Mouse (Mus musculus): ENCODE measurements around the gene Nme1. TPM values are rescaled to one million over a fixed set of nuclear protein-coding genes. Genes with fewer than 3 reads are reported as not detected.

The Nme1 gene
- polyA plus RNA-seq (2015; fragmentation: Nextera tagmentation; extraction: Ambion mirVana): 109 and 113 TPM in 2 replicates

DNA sequence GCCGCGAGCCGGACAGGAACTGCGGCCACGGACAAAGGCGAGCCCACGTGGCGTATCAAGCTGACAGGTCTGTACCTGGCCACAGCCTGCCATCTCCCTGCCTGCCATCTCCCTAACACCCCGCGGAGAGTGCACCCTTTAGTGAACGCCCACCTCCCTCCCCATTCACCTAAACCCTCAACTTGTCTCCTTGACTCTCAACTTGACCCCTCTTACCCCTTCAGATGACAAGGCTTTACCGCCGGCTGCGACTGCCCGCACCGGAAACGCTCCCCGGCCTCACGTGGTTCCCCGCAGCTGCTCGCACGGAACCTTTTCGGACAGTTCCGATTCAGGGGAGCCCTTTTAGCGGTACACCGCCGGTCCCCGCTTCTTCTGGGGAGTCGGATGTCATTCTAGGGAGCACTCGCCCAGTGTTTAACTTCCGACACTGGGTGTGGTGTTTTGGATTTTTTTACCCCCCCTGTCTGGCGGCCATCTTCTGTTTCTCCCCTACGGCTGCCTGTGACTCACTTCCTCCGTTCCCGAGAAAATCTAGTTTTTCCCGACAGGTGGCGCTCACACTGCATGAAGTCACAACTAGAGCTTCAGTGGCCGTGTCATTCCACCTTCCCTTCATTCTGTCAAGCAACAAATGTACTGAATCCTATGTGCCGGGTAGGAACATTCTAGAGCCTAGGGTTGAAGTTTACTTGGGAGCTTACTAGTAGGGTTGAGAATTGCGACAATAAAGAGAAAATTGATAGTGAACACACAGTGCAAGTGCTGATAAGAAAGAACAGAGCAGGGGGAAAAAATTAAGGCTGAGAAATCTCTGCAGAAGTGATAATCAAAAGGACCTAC is at the start of gene Nme1, which contains the start of gene Gm20390:
Nme1 (minus strand) TSS at position 517 of the 843 bp plus-strand sequence.
Gm20390 (minus strand) TSS at position 289 of the 843 bp plus-strand sequence.
- ATAC-seq (ENCODE audit: insufficient number of reproducible peaks, low FRiP score, low TSS enrichment, low read depth): peak; percentile 93
- peak within 1 kb of the TSS; percentile 68 for H3K4me2 ChIP-seq
- peak within 1 kb of the TSS; percentile 39 for H3K9ac ChIP-seq
- WGBS: under 1% methylated on average over 40 of the region's 40 CpGs
- H3K4me1 ChIP-seq: peaks cover 10% of the 10 kb centered on the region
- peak within 1 kb of the TSS; percentile 59 for H3K27ac ChIP-seq
- no peaks in the 10 kb centered on the region for H3K9me3 ChIP-seq
- peaks cover 29% of the 10 kb centered on the region for H3K36me3 ChIP-seq
- H3K4me3 ChIP-seq: peak within 1 kb of the TSS; percentile 71
- no peaks in the 10 kb centered on the region for H3K27me3 ChIP-seq

DNA sequence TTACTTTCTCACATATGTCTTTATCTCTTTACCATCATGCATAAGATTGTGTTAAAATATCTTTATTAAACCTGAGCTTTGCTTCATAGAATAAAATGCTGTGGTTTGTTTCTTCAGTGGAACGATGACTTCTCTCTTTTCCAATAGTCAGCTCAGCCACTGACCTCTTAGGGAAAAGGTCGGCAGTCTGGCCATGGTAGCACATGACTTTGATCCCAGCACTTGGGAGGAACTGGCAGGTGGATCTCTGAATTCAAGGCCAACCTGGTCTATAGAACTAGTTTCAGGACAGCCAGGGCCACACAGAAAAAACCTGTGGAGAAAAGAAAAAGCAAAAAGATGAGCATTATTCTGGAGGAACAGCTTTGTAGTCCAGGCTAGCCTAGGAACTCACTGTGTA is 35.0 kb upstream of the Nme1 start:
- Histone ChIP-seq H3K9me3 (no peaks in the 10 kb centered on the region), H3K27ac (no peak overlapping the region), H3K4me3 (no peak overlapping the region), H3K27me3 (no peaks in the 10 kb centered on the region), H3K4me2 (no peak overlapping the region), H3K4me1 (peaks cover 2% of the 10 kb centered on the region), H3K9ac (no peak overlapping the region), H3K36me3 (no peaks in the 10 kb centered on the region)
- 90% methylated on average over 2 of the region's 2 CpGs for WGBS
- ATAC-seq (ENCODE audit: insufficient number of reproducible peaks, low FRiP score, low TSS enrichment, low read depth): no peak

DNA sequence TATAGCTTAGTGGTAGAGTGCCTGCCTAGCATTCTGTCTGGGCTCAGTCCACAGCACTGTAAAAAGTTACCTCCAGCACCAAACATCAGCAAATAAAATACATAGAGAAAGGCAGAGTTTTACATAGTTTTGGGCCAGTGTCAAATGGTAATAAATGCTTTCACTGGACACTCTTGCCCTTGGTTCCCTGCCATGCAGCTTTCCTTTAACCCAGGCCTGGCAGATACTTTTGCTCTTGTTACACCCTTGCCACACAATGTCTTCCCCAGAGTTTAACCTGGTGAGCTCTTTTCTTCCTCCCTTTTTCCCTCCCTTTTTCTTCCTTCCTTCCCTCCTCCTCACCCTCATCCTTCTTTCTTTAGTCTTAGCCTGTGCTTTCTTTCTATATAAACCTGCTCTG is 31.0 kb upstream of the Nme1 start:
- Histone ChIP-seq H3K4me2 (no peak overlapping the region), H3K27me3 (no peaks in the 10 kb centered on the region), H3K36me3 (no peaks in the 10 kb centered on the region), H3K9ac (no peak overlapping the region), H3K4me3 (no peak overlapping the region), H3K9me3 (no peaks in the 10 kb centered on the region), H3K4me1 (peaks cover 23% of the 10 kb centered on the region), H3K27ac (no peak overlapping the region)
- no peak for ATAC-seq (ENCODE audit: insufficient number of reproducible peaks, low FRiP score, low TSS enrichment, low read depth)

DNA sequence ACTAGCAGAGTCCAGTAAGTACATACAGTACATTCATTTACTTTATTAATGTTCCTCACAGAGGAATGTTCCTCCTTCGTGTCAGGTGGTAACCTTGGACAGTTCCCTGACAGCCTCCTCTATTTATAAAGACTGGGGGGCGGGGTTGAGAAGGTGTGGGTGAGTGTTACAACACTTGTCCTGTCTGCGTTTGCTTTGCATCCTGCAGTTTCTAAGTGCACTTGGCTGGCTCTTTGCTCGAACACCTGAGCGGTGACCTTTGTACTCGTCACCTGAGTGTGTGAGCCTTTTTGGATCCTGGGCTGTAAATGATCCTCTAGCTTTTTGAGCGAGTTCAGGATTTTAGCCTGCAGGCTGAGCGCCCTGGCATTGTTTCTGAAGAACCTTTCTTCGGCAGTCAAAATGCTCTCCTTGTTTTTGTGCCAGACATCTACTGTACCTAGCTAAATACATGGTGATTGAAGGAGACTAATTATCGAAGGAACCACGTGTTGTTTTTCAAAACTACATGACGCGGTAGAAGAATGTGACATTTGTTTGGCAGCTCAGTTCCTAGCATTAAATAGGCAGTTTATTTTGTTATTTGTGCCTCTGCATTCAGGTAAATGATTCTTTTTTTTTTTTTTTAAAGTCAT is 28.9 kb upstream of the Nme1 start:
- Histone ChIP-seq H3K27me3 (no peaks in the 10 kb centered on the region; the same call in 1 of the 2 replicates), H3K9me3 (no peaks in the 10 kb centered on the region), H3K4me2 (peak overlapping the region; percentile 83), H3K27ac (0 out of 2 replicates have a peak overlapping the region, but pooled peaks have one; percentile 97), H3K9ac (no peak overlapping the region), H3K4me3 (peak overlapping the region; percentile 97), H3K4me1 (peaks cover 23% of the 10 kb centered on the region), H3K36me3 (no peaks in the 10 kb centered on the region)
- WGBS: 26% methylated on average over 13 of the region's 13 CpGs
- ATAC-seq (ENCODE audit: insufficient number of reproducible peaks, low FRiP score, low TSS enrichment, low read depth): no peak

DNA sequence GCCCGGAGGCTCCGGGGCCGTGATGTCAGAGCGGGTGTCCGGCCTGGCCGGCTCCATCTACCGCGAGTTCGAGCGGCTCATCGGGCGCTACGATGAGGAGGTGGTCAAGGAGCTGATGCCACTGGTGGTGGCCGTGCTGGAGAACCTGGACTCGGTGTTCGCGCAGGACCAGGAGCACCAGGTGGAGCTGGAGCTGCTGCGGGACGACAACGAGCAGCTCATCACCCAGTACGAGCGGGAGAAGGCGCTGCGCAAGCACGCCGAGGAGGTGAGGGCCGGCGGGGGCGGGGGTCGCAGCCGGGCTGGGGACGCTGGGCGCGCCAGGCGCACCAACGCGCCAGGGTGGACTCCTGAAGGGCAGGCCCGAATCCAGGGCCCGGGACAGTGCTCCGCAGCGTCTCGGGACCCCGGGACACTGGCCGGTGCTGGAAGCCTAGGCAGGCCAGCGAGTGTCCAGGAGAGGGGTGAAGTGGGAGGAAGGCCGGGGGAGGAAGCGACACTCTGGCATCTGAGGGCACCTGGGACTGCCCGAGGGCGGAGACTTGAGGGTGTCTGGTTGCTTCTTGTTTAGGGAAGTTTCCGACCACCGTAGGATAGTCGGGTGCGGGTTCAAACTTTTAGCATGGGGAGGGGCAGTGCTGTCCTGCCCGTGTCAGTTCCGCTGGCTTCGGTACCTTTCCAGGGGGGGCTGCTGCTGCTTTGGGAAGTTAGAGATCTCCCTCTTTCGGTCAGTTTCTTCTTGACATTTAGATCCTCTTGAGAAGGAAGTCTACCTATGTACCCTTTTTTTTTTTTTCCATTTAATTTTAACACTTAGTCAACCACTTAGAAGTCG is 28.2 kb upstream of the Nme1 start:
- Histone ChIP-seq H3K9me3 (no peaks in the 10 kb centered on the region), H3K27ac (peak overlapping the region; percentile 97), H3K27me3 (no peaks in the 10 kb centered on the region; the same call in 1 of the 2 replicates), H3K4me3 (peak overlapping the region; percentile 97), H3K4me2 (peak overlapping the region; percentile 83), H3K4me1 (peaks cover 23% of the 10 kb centered on the region), H3K36me3 (no peaks in the 10 kb centered on the region), H3K9ac (peak overlapping the region; percentile 88)
- no peak; the same call in 1 of the 2 replicates for ATAC-seq (ENCODE audit: insufficient number of reproducible peaks, low FRiP score, low TSS enrichment, low read depth)
- WGBS: under 1% methylated on average over 58 of the region's 58 CpGs

DNA sequence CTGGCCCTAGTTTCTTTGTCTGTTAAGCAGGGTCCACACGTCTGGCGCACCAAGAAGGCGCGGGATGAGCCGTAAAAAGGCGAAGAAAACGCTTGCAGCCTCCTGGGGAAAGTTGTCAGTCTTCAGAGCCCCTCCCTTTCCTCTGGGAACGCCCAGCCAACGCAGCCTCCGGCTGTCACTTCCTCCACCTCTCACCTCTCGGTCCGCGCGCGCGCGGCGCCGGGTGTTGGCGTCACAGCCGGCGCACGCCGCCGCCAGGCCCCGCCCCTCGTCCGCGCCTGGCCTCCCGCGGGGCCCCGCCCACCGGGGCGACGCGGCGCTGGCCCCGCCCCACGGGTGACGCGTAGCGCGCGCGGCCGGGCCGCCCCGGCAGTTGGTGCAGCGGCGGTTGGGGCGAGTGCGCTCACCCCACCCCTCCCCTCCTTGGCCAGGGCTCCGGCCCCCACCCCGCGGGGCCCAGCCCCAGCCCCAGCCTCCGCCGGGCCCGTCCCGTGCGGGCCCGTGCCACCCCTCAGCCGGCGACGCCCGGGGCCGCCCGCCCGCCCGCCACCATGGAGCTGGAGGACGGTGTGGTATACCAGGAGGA is 27.5 kb upstream of the Nme1 start, which contains the start of gene Spag9:
Spag9 (plus strand) TSS at position 372 of the 586 bp plus-strand sequence.
- no peaks in the 10 kb centered on the region; the same call in 1 of the 2 replicates for H3K27me3 ChIP-seq
- peak within 1 kb of the TSS; percentile 97 for H3K4me3 ChIP-seq
- H3K4me2 ChIP-seq: peak within 1 kb of the TSS; percentile 83
- no peaks in the 10 kb centered on the region for H3K9me3 ChIP-seq
- H3K9ac ChIP-seq: peak within 1 kb of the TSS; percentile 88
- peaks cover 23% of the 10 kb centered on the region for H3K4me1 ChIP-seq
- under 1% methylated on average over 65 of the region's 70 CpGs for WGBS
- H3K36me3 ChIP-seq: no peaks in the 10 kb centered on the region
- ATAC-seq (ENCODE audit: insufficient number of reproducible peaks, low FRiP score, low TSS enrichment, low read depth): peak; percentile 92
- peak within 1 kb of the TSS; percentile 97 for H3K27ac ChIP-seq

DNA sequence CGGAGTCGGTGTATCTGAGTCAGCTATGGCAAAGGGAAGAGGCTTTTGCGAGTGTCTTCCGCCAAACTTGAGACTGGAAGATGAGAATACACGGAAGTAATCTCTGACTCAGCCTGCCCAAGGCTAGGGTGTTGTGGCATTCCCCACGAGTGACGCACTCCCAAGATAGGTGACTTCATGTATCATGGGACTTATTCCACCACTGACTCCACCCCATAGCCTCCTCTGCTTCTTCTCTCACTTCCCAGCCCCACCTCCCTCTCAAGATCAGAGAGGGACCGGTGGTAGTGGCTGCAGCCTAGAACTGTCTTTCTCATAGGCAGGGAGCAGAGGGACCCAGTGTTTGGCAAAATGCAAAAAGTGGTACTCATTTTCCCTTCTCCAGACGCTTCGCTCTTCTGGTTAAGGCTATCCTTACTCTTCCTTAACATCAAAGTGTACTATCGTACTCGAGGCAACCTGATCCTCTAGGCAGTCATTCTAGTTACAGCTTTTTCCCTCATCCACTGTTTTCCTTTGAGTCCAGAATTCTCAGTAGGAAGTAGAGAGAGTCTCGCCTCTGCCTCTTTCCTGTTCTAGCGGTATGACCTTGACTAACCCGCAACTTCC is 26.9 kb upstream of the Nme1 start:
- Histone ChIP-seq H3K27me3 (no peaks in the 10 kb centered on the region; the same call in 1 of the 2 replicates), H3K27ac (peak overlapping the region; percentile 97), H3K4me2 (peak overlapping the region; percentile 83), H3K4me3 (peak overlapping the region; percentile 97), H3K9ac (peak overlapping the region; percentile 52), H3K9me3 (no peaks in the 10 kb centered on the region), H3K36me3 (no peaks in the 10 kb centered on the region), H3K4me1 (peaks cover 23% of the 10 kb centered on the region)
- 5% methylated on average over 15 of the region's 15 CpGs for WGBS
- peak; percentile 74 for ATAC-seq (ENCODE audit: insufficient number of reproducible peaks, low FRiP score, low TSS enrichment, low read depth)

DNA sequence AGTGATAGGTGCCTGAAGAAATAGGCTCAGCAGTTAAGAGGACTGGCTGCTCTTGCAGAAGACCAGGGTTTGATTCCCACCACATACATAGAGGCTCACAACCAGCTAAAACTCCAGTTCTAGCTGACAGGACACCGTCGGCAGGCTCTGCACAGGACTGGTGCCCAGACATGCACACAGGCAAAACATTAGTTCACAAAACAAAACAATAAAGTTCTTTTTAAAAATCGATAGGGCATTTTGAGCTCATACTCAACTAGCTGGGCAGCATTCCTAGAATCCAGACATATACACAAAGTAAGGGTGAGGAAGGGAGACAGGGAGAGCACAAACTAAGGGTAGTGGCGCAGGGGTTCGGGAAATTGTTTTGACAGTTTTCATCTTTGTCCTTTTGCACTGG is 26.2 kb upstream of the Nme1 start:
- ATAC-seq (ENCODE audit: insufficient number of reproducible peaks, low FRiP score, low TSS enrichment, low read depth): no peak
- H3K27me3 ChIP-seq: no peaks in the 10 kb centered on the region; the same call in 1 of the 2 replicates
- peak overlapping the region; percentile 97 for H3K27ac ChIP-seq
- H3K4me1 ChIP-seq: peaks cover 23% of the 10 kb centered on the region
- WGBS: 58% methylated on average over 5 of the region's 5 CpGs
- H3K9ac ChIP-seq: no peak overlapping the region
- H3K9me3 ChIP-seq: no peaks in the 10 kb centered on the region
- H3K4me2 ChIP-seq: peak overlapping the region; percentile 83
- H3K4me3 ChIP-seq: peak overlapping the region; percentile 97
- no peaks in the 10 kb centered on the region for H3K36me3 ChIP-seq

DNA sequence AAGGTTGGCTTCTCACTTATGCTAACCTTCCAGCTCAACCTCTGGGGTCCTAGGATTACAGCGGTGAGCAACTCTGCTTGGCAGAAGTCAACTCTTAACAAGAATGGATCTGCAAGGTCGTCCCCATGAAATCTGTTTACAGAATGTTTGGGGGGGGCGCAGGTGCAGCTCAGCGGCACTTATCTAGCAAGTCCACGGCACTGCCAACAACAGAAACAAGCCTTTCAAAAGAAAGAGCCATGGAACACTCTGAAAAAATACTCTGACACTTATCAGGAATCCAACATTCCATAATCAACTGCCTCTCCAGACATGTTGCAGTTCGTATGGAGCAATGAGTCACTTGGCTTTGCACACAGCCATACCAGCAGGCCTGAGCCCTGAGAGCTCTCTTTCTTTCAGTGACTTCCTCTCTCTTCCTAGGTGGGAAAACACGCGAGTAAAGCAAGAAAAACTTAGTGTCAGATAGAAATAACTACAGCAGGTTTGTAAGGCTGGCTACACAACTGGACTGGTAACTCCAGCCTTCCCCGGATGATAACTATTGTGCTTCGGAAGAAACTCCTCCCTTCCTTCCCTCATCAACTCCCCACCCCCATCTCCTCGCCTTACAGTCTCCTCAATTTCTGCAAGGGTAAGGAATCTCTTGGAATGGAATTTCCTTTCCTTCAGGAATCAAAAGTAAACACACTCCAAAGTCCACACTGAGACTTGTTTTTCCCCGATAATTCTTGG is 20.2 kb upstream of the Nme1 start:
- 49% methylated on average over 12 of the region's 12 CpGs for WGBS
- no peaks in the 10 kb centered on the region for H3K36me3 ChIP-seq
- no peaks in the 10 kb centered on the region; the same call in 1 of the 2 replicates for H3K27me3 ChIP-seq
- peak overlapping the region; percentile 74 for H3K27ac ChIP-seq
- no peak overlapping the region for H3K9ac ChIP-seq
- no peak overlapping the region for H3K4me2 ChIP-seq
- H3K9me3 ChIP-seq: no peaks in the 10 kb centered on the region
- H3K4me3 ChIP-seq: no peak overlapping the region
- H3K4me1 ChIP-seq: no peaks in the 10 kb centered on the region
- ATAC-seq (ENCODE audit: insufficient number of reproducible peaks, low FRiP score, low TSS enrichment, low read depth): no peak

DNA sequence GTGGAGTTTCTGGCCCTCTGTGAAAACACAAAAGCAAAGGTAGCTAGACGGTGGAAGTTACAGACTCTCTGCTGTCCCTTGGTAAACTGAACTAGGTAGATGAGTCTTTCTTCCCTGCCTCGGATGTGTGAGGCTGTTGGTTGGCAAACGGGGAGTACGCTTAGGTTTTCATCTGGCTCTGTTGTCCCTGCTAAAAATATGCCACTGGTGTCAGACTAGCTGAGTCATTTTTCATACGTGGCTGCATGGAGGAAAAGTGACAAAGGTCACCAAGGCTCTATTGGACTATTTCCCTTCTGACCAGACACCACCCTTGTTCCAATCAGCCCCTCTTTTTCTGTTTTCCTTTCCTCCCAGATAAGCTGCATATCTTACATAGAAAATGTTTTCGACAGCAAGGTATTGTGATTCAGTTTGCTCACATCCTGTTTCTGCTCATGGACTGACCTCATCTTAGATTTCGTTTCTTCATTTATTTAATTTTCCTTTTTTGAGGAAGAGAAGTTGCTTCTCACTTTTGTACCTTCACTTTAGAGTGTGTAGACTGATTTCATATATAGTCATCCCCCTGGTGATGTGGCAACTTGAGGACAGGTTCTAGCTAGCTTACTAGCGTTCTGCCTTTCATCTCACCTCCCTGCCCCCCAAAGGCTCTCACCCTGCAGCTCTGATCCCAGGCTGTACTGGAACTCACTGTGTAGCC is 19.5 kb upstream of the Nme1 start:
- no peak overlapping the region for H3K9ac ChIP-seq
- peak overlapping the region; percentile 74 for H3K27ac ChIP-seq
- no peak for ATAC-seq (ENCODE audit: insufficient number of reproducible peaks, low FRiP score, low TSS enrichment, low read depth)
- no peak overlapping the region for H3K4me2 ChIP-seq
- H3K9me3 ChIP-seq: no peaks in the 10 kb centered on the region
- H3K4me1 ChIP-seq: no peaks in the 10 kb centered on the region
- no peaks in the 10 kb centered on the region; the same call in 1 of the 2 replicates for H3K27me3 ChIP-seq
- WGBS: 72% methylated on average over 8 of the region's 8 CpGs
- no peak overlapping the region for H3K4me3 ChIP-seq
- no peaks in the 10 kb centered on the region for H3K36me3 ChIP-seq
